Mouse (Mus musculus): ENCODE measurements around the gene Gm17720. TPM values are rescaled to one million over a fixed set of nuclear protein-coding genes. Genes with fewer than 3 reads are reported as not detected.
"Not testable (repeated sequence)": the region's sequence is repeated elsewhere in the genome, so short reads cannot be mapped to it uniquely, and the experiment has no call there.

Gm17720 gene
- polyA plus RNA-seq, 1 experiment from 2014 or later, result not detected

- no peak overlapping the region for H3K4me3 ChIP-seq
- WGBS, result 56% methylated on average over 2 of the region's 2 CpGs
- H3K27me3 ChIP-seq (replicated peaks), result no peaks in the 10 kb centered on the region
- H3K36me3 ChIP-seq (replicated peaks), result no peaks in the 10 kb centered on the region
- peaks cover 4% of the 10 kb centered on the region; the same call in 1 of the 2 replicates for H3K4me1 ChIP-seq
- ATAC-seq (replicated peaks), result no peak
- no peaks in the 10 kb centered on the region for H3K9me3 ChIP-seq
- no peak overlapping the region for H3K9ac ChIP-seq
- no peak overlapping the region for H3K4me2 ChIP-seq
- no peak overlapping the region for H3K27ac ChIP-seq
These were observed 66.4 kb downstream of the Gm17720 start for GRCm38 (mm10) chr8:110036156-110036555.

DNA sequence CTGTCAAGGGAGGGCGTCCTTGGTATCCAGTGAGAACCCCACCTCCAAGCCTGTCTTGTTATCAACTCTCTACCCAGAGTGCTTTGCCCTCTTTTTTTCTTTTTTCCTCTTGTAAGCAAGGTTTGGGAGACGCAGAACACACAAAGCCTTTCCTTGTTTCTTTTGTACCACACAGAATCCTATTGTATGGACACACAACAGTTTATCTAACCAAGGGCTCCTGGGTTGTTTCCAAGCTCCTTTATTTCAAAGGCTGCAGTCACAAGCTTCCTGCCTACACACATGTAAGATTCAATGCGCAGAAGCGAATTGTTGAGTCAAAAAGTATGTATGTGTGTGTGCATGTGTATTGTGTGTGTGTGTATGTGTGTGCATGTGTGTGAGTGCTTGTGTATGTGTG lies 68.2 kb downstream of the Gm17720 start:
- no peaks in the 10 kb centered on the region for H3K36me3 ChIP-seq (replicated peaks)
- no peak overlapping the region for H3K4me2 ChIP-seq
- H3K4me1 ChIP-seq, result peaks cover 4% of the 10 kb centered on the region; the same call in 1 of the 2 replicates
- no peaks in the 10 kb centered on the region for H3K9me3 ChIP-seq
- no peak overlapping the region for H3K4me3 ChIP-seq
- H3K27ac ChIP-seq, result no peak overlapping the region
- WGBS, result 55% methylated on average over 4 of the region's 4 CpGs
- no peak for ATAC-seq (replicated peaks)
- no peak overlapping the region for H3K9ac ChIP-seq
- H3K27me3 ChIP-seq (replicated peaks), result no peaks in the 10 kb centered on the region

DNA sequence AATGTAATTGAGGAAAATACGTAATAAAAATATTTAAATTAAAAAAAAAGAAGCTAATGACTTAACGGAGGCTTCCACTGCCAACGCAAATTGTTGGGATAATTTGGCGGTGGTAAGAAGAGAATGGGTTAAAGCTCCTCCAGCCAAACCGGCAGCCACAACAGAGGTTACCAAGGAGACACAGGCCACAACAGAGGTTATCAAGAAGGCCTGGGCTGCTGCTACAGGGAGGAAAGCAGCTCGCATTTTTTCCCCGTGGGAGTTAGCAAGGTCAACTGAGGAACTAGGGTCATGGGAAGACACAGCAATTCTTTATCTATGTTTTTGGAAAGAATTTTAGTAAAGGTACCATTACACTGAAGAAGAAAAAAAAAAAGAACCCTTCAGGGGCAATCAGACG lies 68.8 kb downstream of the Gm17720 start:
- 32% methylated on average over 8 of the region's 8 CpGs for WGBS
- not testable (repeated sequence) for ATAC-seq (replicated peaks)

More for the DNA sequence above, 68.8 kb downstream of the Gm17720 start:
- not testable (repeated sequence) for H3K9ac ChIP-seq; H3K4me2 ChIP-seq; H3K4me3 ChIP-seq; H3K9me3 ChIP-seq; H3K36me3 ChIP-seq (replicated peaks); H3K27me3 ChIP-seq (replicated peaks); H3K27ac ChIP-seq; H3K4me1 ChIP-seq

Other genes starting within 250 kb of the Gm17720 start
- 4.7 and 5.2 TPM in 2 replicates for gene Phlpp2, start 234.2 kb downstream of the Gm17720 start, polyA plus RNA-seq (2015; fragmentation: Nextera tagmentation; extraction: Ambion mirVana)
- gene Marveld3, start 140.6 kb downstream of the Gm17720 start, polyA plus RNA-seq (2015; fragmentation: Nextera tagmentation; extraction: Ambion mirVana), result 2.1 and 2.8 TPM in 2 replicates
- not detected in 2 replicates for gene Tat, start 112.3 kb downstream of the Gm17720 start, polyA plus RNA-seq (2015; fragmentation: Nextera tagmentation; extraction: Ambion mirVana)
- not detected in 2 replicates for gene Chst4, start 63.0 kb downstream of the Gm17720 start, polyA plus RNA-seq (2015; fragmentation: Nextera tagmentation; extraction: Ambion mirVana)
- 24.5 TPM in 2 replicates for gene Zfp612, start 23.0 kb downstream of the Gm17720 start, polyA plus RNA-seq (2015; fragmentation: Nextera tagmentation; extraction: Ambion mirVana)
- not detected in 2 replicates for gene Gm21964, start 1.5 kb downstream of the Gm17720 start, polyA plus RNA-seq (2015; fragmentation: Nextera tagmentation; extraction: Ambion mirVana)
- gene Calb2, start 65.5 kb upstream of the Gm17720 start, polyA plus RNA-seq (2015; fragmentation: Nextera tagmentation; extraction: Ambion mirVana), result 144 and 153 TPM in 2 replicates
- 11.4 and 12.5 TPM in 2 replicates for gene Cmtr2, start 112.9 kb upstream of the Gm17720 start, polyA plus RNA-seq (2015; fragmentation: Nextera tagmentation; extraction: Ambion mirVana)
- gene Hydin, start 164.2 kb upstream of the Gm17720 start, polyA plus RNA-seq (2015; fragmentation: Nextera tagmentation; extraction: Ambion mirVana), result 0.34 and 0.44 TPM in 2 replicates

Data from midbrain, embryonic 15.5 days (tissue).